Mouse (Mus musculus): Measurements from ENCODE around the gene Pla2g5. TPM values are rescaled to one million over a fixed set of nuclear protein-coding genes. Genes with fewer than 3 reads are reported as not detected.
A peak's percentile ranks its signal among the peaks of the same experiment; 100 is the strongest.
"Not testable (repeated sequence)": the region's sequence is repeated elsewhere in the genome, so short reads cannot be mapped to it uniquely, and the experiment has no call there.

Gene Pla2g5
- 0.39 and 0.64 TPM in 2 replicates for polyA plus RNA-seq (2015; fragmentation: Nextera tagmentation; extraction: Ambion mirVana)

GRCm38 (mm10) chr4:138863344-138863998 lies at the start of gene Pla2g5:
Gene Pla2g5 (minus strand): TSS chr4:138863482.
- H3K9ac ChIP-seq: no peak within 1 kb of the TSS
- ATAC-seq (ENCODE audit: low FRiP score, low read depth): no peak
- H3K4me1 ChIP-seq (replicated peaks): peaks cover 11% of the 10 kb centered on the region
- H3K36me3 ChIP-seq: no peaks in the 10 kb centered on the region
- no peaks in the 10 kb centered on the region for H3K9me3 ChIP-seq
- no peak within 1 kb of the TSS for H3K4me3 ChIP-seq
- WGBS: 76% methylated on average over 10 of the region's 10 CpGs
- no peak within 1 kb of the TSS for H3K4me2 ChIP-seq
- no peak within 1 kb of the TSS for H3K27ac ChIP-seq (replicated peaks)
- no peaks in the 10 kb centered on the region for H3K27me3 ChIP-seq

GRCm38 (mm10) chr4:138905624-138906337 lies 42.5 kb upstream of the Pla2g5 start:
- Histone ChIP-seq H3K36me3 (peaks cover 70% of the 10 kb centered on the region), H3K4me2 (no peak overlapping the region), H3K4me3 (no peak overlapping the region), H3K4me1 (replicated peaks) (peaks cover 4% of the 10 kb centered on the region; the same call in 1 of the 2 replicates), H3K9ac (no peak overlapping the region), H3K9me3 (no peaks in the 10 kb centered on the region), H3K27me3 (no peaks in the 10 kb centered on the region), H3K27ac (replicated peaks) (no peak overlapping the region)
- no peak for ATAC-seq (ENCODE audit: low FRiP score, low read depth)
- WGBS: 94% methylated on average over 18 of the region's 18 CpGs

GRCm38 (mm10) chr4:138899361-138899760 lies 36.1 kb upstream of the Pla2g5 start:
- 88% methylated on average over 7 of the region's 7 CpGs for WGBS
- ATAC-seq (ENCODE audit: low FRiP score, low read depth): no peak
- H3K4me1 ChIP-seq (replicated peaks): no peaks in the 10 kb centered on the region
- H3K36me3 ChIP-seq: peaks cover 61% of the 10 kb centered on the region
- H3K9ac ChIP-seq: no peak overlapping the region
- no peak overlapping the region for H3K27ac ChIP-seq (replicated peaks)
- H3K4me3 ChIP-seq: no peak overlapping the region
- H3K9me3 ChIP-seq: no peaks in the 10 kb centered on the region
- no peaks in the 10 kb centered on the region for H3K27me3 ChIP-seq
- no peak overlapping the region for H3K4me2 ChIP-seq

DNA sequence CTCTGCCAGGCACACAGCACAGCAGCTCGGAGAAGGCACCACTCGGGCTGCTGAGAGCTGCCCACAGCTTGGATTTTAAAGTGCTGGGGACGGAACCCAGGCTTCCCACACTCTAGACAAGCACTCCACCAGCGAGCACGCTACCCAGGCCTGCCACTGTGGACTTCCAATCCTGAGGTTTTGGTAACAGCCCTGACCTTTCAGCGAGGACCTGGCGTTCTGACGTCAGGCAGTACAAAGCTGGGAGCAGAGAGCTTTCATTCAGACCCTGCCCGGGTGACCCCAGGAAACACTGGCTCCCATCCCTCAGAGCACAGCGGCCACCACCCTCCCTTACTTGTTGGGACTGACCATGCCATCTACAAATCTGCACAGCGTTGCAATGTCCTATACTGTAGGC lies 30.5 kb upstream of the Pla2g5 start:
- not testable (repeated sequence) for H3K9me3 ChIP-seq; ATAC-seq (ENCODE audit: low FRiP score, low read depth); H3K27ac ChIP-seq (replicated peaks); H3K4me1 ChIP-seq (replicated peaks); H3K27me3 ChIP-seq; H3K4me3 ChIP-seq; H3K9ac ChIP-seq; H3K4me2 ChIP-seq
- 90% methylated on average over 11 of the region's 11 CpGs for WGBS
- H3K36me3 ChIP-seq: peaks cover 36% of the 10 kb centered on the region

- 82% methylated on average over 6 of the region's 6 CpGs for WGBS
These were observed 29.4 kb upstream of the Pla2g5 start for GRCm38 (mm10) chr4:138892655-138893054.

GRCm38 (mm10) chr4:138889635-138890034 lies 26.4 kb upstream of the Pla2g5 start:
- 71% methylated on average over 8 of the region's 8 CpGs for WGBS
- no peak overlapping the region for H3K27ac ChIP-seq (replicated peaks)

More at GRCm38 (mm10) chr4:138892655-138893054, 29.4 kb upstream of the Pla2g5 start:
- Histone ChIP-seq H3K9me3 (no peaks in the 10 kb centered on the region), H3K4me2 (no peak overlapping the region), H3K9ac (no peak overlapping the region), H3K4me3 (no peak overlapping the region), H3K27ac (replicated peaks) (no peak overlapping the region), H3K4me1 (replicated peaks) (no peaks in the 10 kb centered on the region), H3K36me3 (peaks cover 36% of the 10 kb centered on the region), H3K27me3 (no peaks in the 10 kb centered on the region)
- ATAC-seq (ENCODE audit: low FRiP score, low read depth): no peak

DNA sequence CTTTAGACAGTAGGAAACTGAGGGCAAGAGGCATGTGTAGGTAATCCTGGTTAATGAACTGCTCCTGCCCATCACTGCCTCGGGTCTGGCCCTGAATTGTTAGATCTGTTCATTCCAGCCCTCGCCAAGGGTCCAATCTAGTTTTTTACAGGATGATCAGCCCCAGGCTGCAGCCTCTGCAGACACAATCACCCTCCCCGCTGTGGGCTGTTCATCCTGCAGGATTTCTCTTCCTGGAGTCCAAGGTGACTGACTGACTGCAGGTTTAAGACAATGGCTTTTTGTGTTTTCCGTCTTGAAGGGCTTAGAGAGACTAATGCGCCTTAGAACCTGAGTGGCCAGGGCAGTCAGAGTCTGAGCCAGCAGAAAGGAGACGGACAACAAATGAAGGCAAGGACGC lies 25.9 kb upstream of the Pla2g5 start:
- Histone ChIP-seq H3K9me3 (no peaks in the 10 kb centered on the region), H3K27ac (replicated peaks) (no peak overlapping the region), H3K4me1 (replicated peaks) (no peaks in the 10 kb centered on the region), H3K27me3 (no peaks in the 10 kb centered on the region), H3K9ac (no peak overlapping the region), H3K36me3 (peaks cover 13% of the 10 kb centered on the region; the same call in 1 of the 2 replicates), H3K4me3 (no peak overlapping the region), H3K4me2 (no peak overlapping the region)
- WGBS: 57% methylated on average over 7 of the region's 7 CpGs
- no peak for ATAC-seq (ENCODE audit: low FRiP score, low read depth)

More at GRCm38 (mm10) chr4:138889635-138890034, 26.4 kb upstream of the Pla2g5 start:
- no peaks in the 10 kb centered on the region for H3K4me1 ChIP-seq (replicated peaks)
- no peak for ATAC-seq (ENCODE audit: low FRiP score, low read depth)
- H3K9ac ChIP-seq: no peak overlapping the region
- H3K4me3 ChIP-seq: no peak overlapping the region
- peaks cover 17% of the 10 kb centered on the region for H3K36me3 ChIP-seq
- H3K4me2 ChIP-seq: no peak overlapping the region
- no peaks in the 10 kb centered on the region for H3K27me3 ChIP-seq
- no peaks in the 10 kb centered on the region for H3K9me3 ChIP-seq

DNA sequence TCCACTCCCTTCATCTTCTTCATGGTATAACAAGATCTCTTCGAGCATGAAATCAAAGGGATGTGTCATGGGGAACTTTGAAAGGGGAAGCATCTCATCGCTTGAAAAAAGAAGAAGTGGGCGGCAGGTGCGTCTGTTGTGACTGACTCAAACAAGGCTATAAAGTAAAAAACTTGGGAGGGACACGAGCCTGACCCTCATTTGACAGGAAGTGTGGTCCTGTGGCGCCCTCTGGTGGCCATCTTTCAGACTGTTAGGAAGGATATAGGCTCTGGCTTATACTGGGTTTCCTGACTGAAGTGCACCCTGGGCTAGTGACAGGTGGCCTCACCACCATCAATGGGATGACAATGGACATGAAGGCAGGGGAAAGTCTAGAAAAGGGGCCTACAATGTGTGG lies 21.0 kb upstream of the Pla2g5 start:
- H3K4me3 ChIP-seq: no peak overlapping the region

DNA sequence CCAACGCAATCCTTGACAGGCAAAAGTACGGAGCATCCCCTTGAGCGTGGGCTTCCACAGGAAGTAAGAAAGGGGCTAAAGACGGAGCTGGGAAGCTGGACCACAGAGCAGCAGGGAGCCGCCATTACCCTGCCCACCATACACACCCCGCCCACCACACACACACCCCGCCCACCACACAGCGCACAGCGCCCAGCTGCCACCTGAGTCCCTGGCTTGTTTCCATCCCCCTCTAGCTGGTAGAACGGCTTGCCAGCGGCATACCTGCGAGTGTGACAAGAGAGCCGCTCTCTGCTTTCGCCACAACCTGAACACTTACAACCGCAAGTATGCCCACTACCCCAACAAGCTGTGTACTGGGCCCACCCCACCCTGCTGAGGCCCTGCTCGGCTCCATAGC lies 18.9 kb upstream of the Pla2g5 start:
- H3K9me3 ChIP-seq: no peaks in the 10 kb centered on the region
- H3K36me3 ChIP-seq: no peaks in the 10 kb centered on the region
- peaks cover 6% of the 10 kb centered on the region; the same call in 1 of the 2 replicates for H3K27me3 ChIP-seq
- no peak overlapping the region for H3K4me3 ChIP-seq
- H3K27ac ChIP-seq (replicated peaks): no peak overlapping the region
- H3K4me1 ChIP-seq (replicated peaks): peaks cover 6% of the 10 kb centered on the region; the same call in 1 of the 2 replicates
- H3K9ac ChIP-seq: no peak overlapping the region
- H3K4me2 ChIP-seq: peak overlapping the region; percentile 37
- WGBS: 16% methylated on average over 16 of the region's 16 CpGs
- ATAC-seq (ENCODE audit: low FRiP score, low read depth): no peak

More for the DNA sequence above, 21.0 kb upstream of the Pla2g5 start:
- Histone ChIP-seq H3K36me3 (no peaks in the 10 kb centered on the region), H3K4me1 (replicated peaks) (peaks cover 6% of the 10 kb centered on the region; the same call in 1 of the 2 replicates), H3K9me3 (no peaks in the 10 kb centered on the region), H3K4me2 (no peak overlapping the region), H3K27ac (replicated peaks) (no peak overlapping the region), H3K27me3 (peaks cover 6% of the 10 kb centered on the region; the same call in 1 of the 2 replicates), H3K9ac (no peak overlapping the region)
- WGBS: 17% methylated on average over 6 of the region's 6 CpGs
- ATAC-seq (ENCODE audit: low FRiP score, low read depth): peak; percentile 38; the same call in 1 of the 2 replicates

GRCm38 (mm10) chr4:138880811-138881584 lies 17.7 kb upstream of the Pla2g5 start:
- Histone ChIP-seq H3K27ac (replicated peaks) (no peak overlapping the region), H3K4me2 (no peak overlapping the region), H3K4me3 (no peak overlapping the region), H3K36me3 (no peaks in the 10 kb centered on the region), H3K9ac (no peak overlapping the region), H3K27me3 (peaks cover 6% of the 10 kb centered on the region; the same call in 1 of the 2 replicates), H3K9me3 (no peaks in the 10 kb centered on the region), H3K4me1 (replicated peaks) (peaks cover 6% of the 10 kb centered on the region; the same call in 1 of the 2 replicates)
- 87% methylated on average over 7 of the region's 7 CpGs for WGBS
- ATAC-seq (ENCODE audit: low FRiP score, low read depth): no peak

GRCm38 (mm10) chr4:138879808-138880207 lies 16.5 kb upstream of the Pla2g5 start:
- Histone ChIP-seq H3K4me1 (replicated peaks) (peaks cover 6% of the 10 kb centered on the region; the same call in 1 of the 2 replicates), H3K27ac (replicated peaks) (no peak overlapping the region), H3K4me3 (no peak overlapping the region), H3K9ac (no peak overlapping the region), H3K36me3 (no peaks in the 10 kb centered on the region), H3K9me3 (no peaks in the 10 kb centered on the region), H3K4me2 (no peak overlapping the region), H3K27me3 (peaks cover 6% of the 10 kb centered on the region; the same call in 1 of the 2 replicates)
- ATAC-seq (ENCODE audit: low FRiP score, low read depth): no peak
- WGBS: 89% methylated on average over 11 of the region's 11 CpGs

All from hindbrain, embryonic 15.5 days (tissue).